25 mouse cellular contexts compared by ENCODE assay signal in the genomic region with DNA sequence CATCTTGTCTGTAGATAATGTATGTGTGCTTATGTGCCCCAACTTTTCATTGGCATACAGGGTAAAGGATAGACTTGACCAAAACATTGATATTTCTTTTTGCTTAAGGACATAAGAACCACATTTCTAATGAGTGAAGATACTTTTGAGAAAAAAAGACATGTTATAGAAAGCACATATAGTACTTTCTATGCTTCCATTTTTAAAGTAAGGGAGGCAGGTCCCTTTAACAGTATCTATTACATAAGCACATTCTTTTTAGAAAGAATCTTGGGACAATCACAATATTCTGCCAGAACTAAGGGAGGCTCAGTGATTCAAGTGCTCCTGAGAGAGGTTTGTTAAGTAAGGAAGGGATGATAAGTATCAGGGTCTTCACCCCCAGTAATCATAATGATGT. TPM values are rescaled to one million over a fixed set of nuclear protein-coding genes. Genes with fewer than 3 reads are reported as not detected.
"Had no signal": no experiment of that assay in that cellular context is flagged by ENCODE, and none has a peak within 500 bp of the region (broad histone marks: within the 10 kb centered on the region; RNA-seq: fewer than 3 reads in every experiment).

4932429P05Rik (plus strand) TSS at position 301 of the 400 bp plus-strand sequence.

- H3K36me3 ChIP-seq: neural tube, embryonic 12.5 days; neural tube, embryonic 13.5 days; neural tube, embryonic 15.5 days; stomach, embryonic 15.5 days had no signal

- H3K4me1 ChIP-seq: neural tube, embryonic 12.5 days; neural tube, embryonic 13.5 days; neural tube, embryonic 15.5 days; stomach, embryonic 15.5 days had no signal

- DNase-seq: retina, postnatal 1 day; right cerebral cortex, adult 18-20 months; right cerebral cortex, postnatal 14 days; right cerebral cortex, postnatal 25 days; right cerebral cortex, postnatal 4 days; spleen, adult 18-20 months; thymus, adult 18-20 months; thymus, adult 2 months; thymus, postnatal 14 days; thymus, postnatal 25 days; thymus, postnatal 36 days; thymus, postnatal 4 days had no signal

- H3K4me3 ChIP-seq: neural tube, embryonic 12.5 days; neural tube, embryonic 13.5 days; neural tube, embryonic 15.5 days; stomach, embryonic 15.5 days had no signal

- H3K27me3 ChIP-seq: neural tube, embryonic 12.5 days; neural tube, embryonic 13.5 days; neural tube, embryonic 15.5 days; stomach, embryonic 15.5 days had no signal

- H3K27ac ChIP-seq: neural tube, embryonic 12.5 days; neural tube, embryonic 13.5 days; neural tube, embryonic 15.5 days; stomach, embryonic 15.5 days; stomach, postnatal 0 days had no signal

RNA-seq across cellular contexts. Expression of gene 4932429P05Rik, which starts in this region (rescaled TPM):
- polyA plus RNA-seq: neural tube, embryonic 11.5 days; neural tube, embryonic 12.5 days; neural tube, embryonic 13.5 days; neural tube, embryonic 14.5 days; neural tube, embryonic 15.5 days; small intestine, adult 2 months; spleen, adult 2 months; stomach, embryonic 14.5 days; stomach, embryonic 15.5 days; stomach, embryonic 16.5 days; stomach, postnatal 0 days; thymus, adult 2 months; thymus, postnatal 0 days; urinary bladder, adult 2 months had no signal
